Mouse (Mus musculus) retina, adult 2 months (tissue): ENCODE data around the gene Krt15.

Experiments used
- DNase-seq: peaks from one replicate; pipeline ENCODE4 v3.0.0-alpha.2; 2012; ENCODE audit warnings: low read depth, low spot score

The Krt15 gene

DNA sequence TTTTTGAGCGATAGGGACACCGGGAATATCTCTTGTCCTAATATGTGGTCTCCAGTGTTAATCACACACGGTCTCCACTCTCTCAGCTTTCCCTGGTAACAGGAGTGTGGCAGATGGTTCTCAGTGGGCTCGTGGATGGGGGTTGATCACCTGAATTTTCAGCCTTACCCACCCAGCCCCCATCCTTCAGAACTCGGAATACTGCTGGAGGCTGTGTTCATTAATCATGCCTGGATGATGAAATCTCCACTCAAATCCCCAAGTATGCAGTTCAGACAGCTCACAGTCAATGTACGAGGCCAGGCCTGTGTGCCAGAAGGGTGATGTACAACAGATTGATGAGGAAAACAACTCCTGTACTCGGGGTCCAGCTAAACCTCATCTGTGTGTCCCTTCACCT lies 10.8 kb downstream of the Krt15 start:
- no peak for DNase-seq

DNA sequence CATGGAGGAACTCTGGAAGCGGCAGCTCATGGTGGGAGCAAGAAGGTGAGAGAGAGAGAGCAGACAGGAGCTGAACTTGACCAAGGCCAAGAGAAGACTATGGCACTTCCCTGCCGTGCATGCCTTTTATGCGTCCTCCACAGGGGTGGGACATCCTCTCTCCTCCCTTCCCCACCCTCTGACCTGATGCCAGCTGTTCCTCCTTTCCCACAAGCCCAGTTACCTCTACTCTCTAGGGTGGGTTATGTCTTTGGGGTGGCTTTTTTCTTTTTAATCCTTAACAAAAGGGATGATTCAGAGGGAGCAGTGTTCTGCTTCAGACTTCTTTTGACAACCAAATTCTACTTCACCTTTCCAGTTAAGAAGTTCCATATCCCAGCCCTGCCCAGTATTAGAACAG lies 14.3 kb downstream of the Krt15 start, which contains the start of gene Krt13:
TSS of gene Krt13 (minus strand) at position 101 of the 400 bp plus-strand sequence.
- no peak for DNase-seq

- no peak for DNase-seq
These were observed 15.4 kb downstream of the Krt15 start for GRCm38 (mm10) chr11:100120331-100120730.

GRCm38 (mm10) chr11:100113742-100114029 lies 22.0 kb downstream of the Krt15 start:
- no peak for DNase-seq

- DNase-seq, result no peak
These were observed 22.6 kb downstream of the Krt15 start for GRCm38 (mm10) chr11:100112935-100113741.

- no peak for DNase-seq
These were observed 30.1 kb downstream of the Krt15 start, which contains the start of gene Krt36 for GRCm38 (mm10) chr11:100105576-100106122. TSS of gene Krt36 (minus strand) at chr11:100105626.

DNA sequence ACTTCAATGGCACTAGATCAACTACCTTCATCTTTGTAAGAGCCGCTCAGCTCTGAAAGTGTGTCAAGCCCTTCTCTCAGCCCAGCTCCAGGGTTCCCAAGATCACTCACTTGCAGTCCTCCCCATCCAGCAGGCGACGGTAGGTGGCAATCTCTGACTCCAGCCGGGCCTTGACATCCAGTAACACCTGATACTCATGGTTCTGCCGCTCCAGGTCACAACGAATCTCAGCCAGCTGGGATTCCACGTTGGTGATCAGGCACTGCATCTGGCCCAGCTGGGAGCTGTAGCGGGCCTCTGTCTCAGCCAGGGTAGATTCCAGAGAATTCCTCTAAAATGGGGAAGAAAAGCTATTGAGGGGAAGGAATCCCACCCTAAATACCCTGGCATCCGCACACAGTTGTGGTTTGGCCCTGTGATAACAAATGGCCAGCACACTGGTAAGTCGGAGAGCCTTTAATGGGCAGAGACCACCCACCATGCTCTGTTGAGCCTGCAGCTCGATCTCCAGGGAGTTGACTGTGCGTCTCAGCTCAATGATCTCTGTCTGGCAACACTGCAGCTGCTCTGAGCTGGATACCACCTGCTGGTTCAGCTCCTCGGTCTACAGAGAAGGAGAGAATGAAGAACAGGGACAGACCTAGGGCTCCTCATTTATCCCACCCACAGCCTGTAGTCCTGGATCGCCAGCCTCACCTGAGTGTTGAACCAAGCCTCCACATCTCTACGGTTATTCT lies 32.9 kb downstream of the Krt15 start:
- no peak for DNase-seq

GRCm38 (mm10) chr11:100100391-100100790 lies 35.3 kb downstream of the Krt15 start:
- DNase-seq, result no peak

- DNase-seq, result no peak
These were observed 37.9 kb downstream of the Krt15 start for GRCm38 (mm10) chr11:100097819-100098218.

GRCm38 (mm10) chr11:100096141-100096540 lies 39.6 kb downstream of the Krt15 start, which contains the start of gene Krt35:
TSS of gene Krt35 (minus strand) at chr11:100096241.
- DNase-seq, result no peak

DNA sequence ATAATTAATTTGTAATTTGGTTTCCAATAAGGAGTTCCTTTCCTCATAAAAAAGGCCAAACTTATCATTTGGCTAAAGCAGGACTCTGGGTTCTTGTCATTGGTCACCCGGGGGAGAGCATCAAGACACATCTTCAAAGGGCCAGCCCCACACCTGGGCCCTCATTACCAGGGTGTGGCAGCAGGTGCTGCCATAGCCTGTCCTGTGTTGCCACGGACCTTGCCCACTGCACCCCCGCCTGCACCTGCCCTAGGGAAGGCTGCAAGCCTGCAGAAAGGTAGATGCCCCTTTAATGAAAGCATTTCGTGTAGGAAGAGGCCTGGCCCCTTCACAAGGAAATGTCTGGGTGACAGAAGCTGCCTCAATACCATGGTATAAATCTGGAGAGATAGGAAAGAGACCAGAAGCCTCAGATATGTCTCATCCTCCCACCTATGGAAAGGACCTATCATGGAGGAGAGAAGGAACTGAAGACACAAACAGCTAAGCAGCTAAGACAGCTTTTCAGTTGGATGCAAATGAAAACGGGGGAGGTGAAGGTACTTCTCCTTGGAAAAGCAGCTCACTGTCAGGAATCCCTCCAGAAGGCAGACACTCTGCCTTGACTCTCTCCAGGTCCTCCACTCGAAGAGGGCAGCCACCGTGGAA lies 47.2 kb downstream of the Krt15 start:
- no peak for DNase-seq

- DNase-seq, result no peak
These were observed 47.9 kb downstream of the Krt15 start, which contains the start of gene Krt32 for GRCm38 (mm10) chr11:100087861-100088260. TSS of gene Krt32 (minus strand) at chr11:100088226.
